Mouse (Mus musculus): ENCODE data around the gene Vrtn. TPM values are rescaled to one million over a fixed set of nuclear protein-coding genes. Genes with fewer than 3 reads are reported as not detected.

The Vrtn gene
- total and polyA plus RNA-seq, 2 experiments: not detected

DNA sequence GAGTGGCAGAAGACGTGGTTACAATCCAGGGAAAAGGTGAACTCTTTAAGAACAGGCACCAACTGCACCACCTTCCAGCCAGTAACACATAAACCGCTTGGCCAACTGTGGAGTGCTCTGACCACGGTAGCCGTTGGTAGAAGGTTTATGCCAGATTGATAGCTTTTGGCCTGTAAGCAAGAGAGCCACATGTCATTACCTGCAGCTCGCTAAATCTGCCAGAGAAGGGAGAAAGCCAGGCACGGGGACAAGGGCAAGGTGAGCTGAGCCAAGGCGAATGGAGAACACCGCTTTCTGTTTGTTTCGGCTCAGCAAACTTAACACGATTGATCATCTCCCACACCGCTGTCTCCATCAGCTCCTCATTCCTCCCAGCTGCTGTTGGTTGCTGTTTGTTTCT, 48.2 kb downstream of the Vrtn start:
- Histone ChIP-seq H3K36me3 (ENCODE audit: control insufficient read depth, insufficient read depth, low read length) (no peaks in the 10 kb centered on the region), H3K4me3 (ENCODE audit: insufficient read depth, low read depth, low read length) (no peak overlapping the region), H3K27ac (replicated peaks; ENCODE audit: insufficient read depth, low read depth, low read length) (no peak overlapping the region), H3K9ac (ENCODE audit: low read depth, low read length) (no peak overlapping the region), H3K79me2 (ENCODE audit: control insufficient read depth, insufficient read depth, low read length) (no peaks in the 10 kb centered on the region), H3K4me1 (ENCODE audit: control insufficient read depth, insufficient read depth, low read length) (no peaks in the 10 kb centered on the region), H3K27me3 (ENCODE audit: control insufficient read depth, insufficient read depth, low read length) (no peaks in the 10 kb centered on the region)
- DNase-seq (ENCODE audit: extremely low read depth, low read depth, low spot score): no peak
- WGBS: 68% methylated on average over 11 of the region's 11 CpGs
- TF ChIP-seq CTCF (IDR thresholded peaks at IDR 0.05; ENCODE audit: low read depth, low read length): no peak

DNA sequence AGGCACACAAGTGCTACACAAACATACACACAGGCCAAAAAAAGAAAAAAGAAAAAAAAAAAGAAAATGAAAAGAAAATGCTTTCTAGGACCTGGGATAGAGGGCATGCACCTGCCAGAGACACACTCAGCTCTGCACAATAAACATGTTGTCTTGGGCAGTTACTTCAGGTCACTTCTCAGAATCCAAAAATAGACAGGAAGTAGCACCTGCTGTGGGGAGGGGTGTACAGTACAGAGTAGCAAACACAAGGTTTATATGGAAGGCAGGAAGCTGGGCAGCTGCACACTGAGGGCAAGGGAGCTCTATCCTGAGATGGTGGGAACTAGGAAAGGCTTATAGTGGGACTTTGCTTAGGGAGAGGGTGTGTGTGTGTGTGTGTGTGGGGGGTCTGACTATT, 50.5 kb downstream of the Vrtn start:
- Histone ChIP-seq H3K4me1 (ENCODE audit: control insufficient read depth, insufficient read depth, low read length) (no peaks in the 10 kb centered on the region), H3K79me2 (ENCODE audit: control insufficient read depth, insufficient read depth, low read length) (no peaks in the 10 kb centered on the region), H3K9ac (ENCODE audit: low read depth, low read length) (no peak overlapping the region), H3K27me3 (ENCODE audit: control insufficient read depth, insufficient read depth, low read length) (no peaks in the 10 kb centered on the region), H3K4me3 (ENCODE audit: insufficient read depth, low read depth, low read length) (no peak overlapping the region), H3K27ac (replicated peaks; ENCODE audit: insufficient read depth, low read depth, low read length) (no peak overlapping the region), H3K36me3 (ENCODE audit: control insufficient read depth, insufficient read depth, low read length) (no peaks in the 10 kb centered on the region)
- no peak for DNase-seq (ENCODE audit: extremely low read depth, low read depth, low spot score)
- TF ChIP-seq CTCF (IDR thresholded peaks at IDR 0.05; ENCODE audit: low read depth, low read length): no peak
- TF ChIP-seq POLR2A (IDR thresholded peaks at IDR 0.05; ENCODE audit: extremely low read depth, insufficient read depth, low read length): no peak

GRCm38 (mm10) chr12:84692141-84692540, 51.3 kb downstream of the Vrtn start:
- H3K27me3 ChIP-seq (ENCODE audit: control insufficient read depth, insufficient read depth, low read length): peaks cover 1% of the 10 kb centered on the region; the same call in 1 of the 2 replicates
- no peaks in the 10 kb centered on the region for H3K36me3 ChIP-seq (ENCODE audit: control insufficient read depth, insufficient read depth, low read length)
- TF ChIP-seq POLR2A (IDR thresholded peaks at IDR 0.05; ENCODE audit: extremely low read depth, insufficient read depth, low read length): no peak
- no peak for TF ChIP-seq CTCF (IDR thresholded peaks at IDR 0.05; ENCODE audit: low read depth, low read length)
- H3K4me3 ChIP-seq (ENCODE audit: insufficient read depth, low read depth, low read length): no peak overlapping the region
- no peak overlapping the region for H3K9ac ChIP-seq (ENCODE audit: low read depth, low read length)
- 78% methylated on average over 6 of the region's 6 CpGs for WGBS
- H3K79me2 ChIP-seq (ENCODE audit: control insufficient read depth, insufficient read depth, low read length): no peaks in the 10 kb centered on the region
- DNase-seq (ENCODE audit: extremely low read depth, low read depth, low spot score): no peak
- H3K4me1 ChIP-seq (ENCODE audit: control insufficient read depth, insufficient read depth, low read length): no peaks in the 10 kb centered on the region
- no peak overlapping the region for H3K27ac ChIP-seq (replicated peaks; ENCODE audit: insufficient read depth, low read depth, low read length)

DNA sequence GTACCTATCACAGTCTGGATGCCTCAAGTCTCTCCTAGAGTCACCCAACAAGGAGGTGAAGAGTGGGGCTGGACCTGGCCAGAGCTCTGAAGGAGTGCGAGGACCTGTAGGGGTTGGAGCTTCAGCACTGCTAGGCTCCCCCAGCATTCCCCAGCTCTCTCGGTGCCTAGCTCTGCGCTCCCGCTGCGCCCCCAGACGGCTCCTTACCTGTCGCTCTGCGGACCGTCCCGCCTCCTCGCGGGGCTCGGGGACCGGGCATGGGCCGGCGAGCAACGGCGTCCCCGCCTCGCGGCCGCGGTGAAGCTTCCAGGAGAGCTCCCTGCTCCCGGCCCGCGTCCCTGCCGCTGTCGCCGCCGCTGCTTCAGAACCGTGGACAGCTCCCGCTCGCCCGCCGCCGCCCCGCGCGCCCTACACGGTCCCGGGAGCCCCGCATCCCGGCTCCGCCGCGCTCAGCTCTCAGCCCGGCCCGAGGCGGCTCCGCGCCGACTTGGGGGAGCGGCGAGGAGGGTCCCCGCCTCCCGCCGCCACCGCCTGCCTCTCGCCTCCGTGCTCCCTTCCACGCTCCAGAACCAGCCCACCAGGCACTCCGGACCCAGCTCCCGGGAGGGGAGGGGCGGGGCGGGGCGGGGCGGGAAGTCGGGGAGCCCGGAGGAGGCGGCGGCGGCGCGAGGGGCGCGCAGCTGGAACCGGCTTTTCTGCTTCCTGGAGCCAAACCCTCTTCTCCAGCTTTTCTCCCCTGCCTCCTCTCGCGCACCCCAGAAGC, 57.7 kb downstream of the Vrtn start, which contains the start of gene Syndig1l:
Gene Syndig1l, minus strand, starts transcription at position 513 of the 763 bp plus-strand sequence.
- H3K27me3 ChIP-seq (ENCODE audit: control insufficient read depth, insufficient read depth, low read length): peaks cover 17% of the 10 kb centered on the region
- H3K36me3 ChIP-seq (ENCODE audit: control insufficient read depth, insufficient read depth, low read length): no peaks in the 10 kb centered on the region
- H3K4me3 ChIP-seq (ENCODE audit: insufficient read depth, low read depth, low read length): peak within 1 kb of the TSS; percentile 23; the same call in 1 of the 2 replicates
- H3K27ac ChIP-seq (replicated peaks; ENCODE audit: insufficient read depth, low read depth, low read length): no peak within 1 kb of the TSS
- no peaks in the 10 kb centered on the region for H3K4me1 ChIP-seq (ENCODE audit: control insufficient read depth, insufficient read depth, low read length)
- DNase-seq (ENCODE audit: extremely low read depth, low read depth, low spot score): no peak
- no peaks in the 10 kb centered on the region for H3K79me2 ChIP-seq (ENCODE audit: control insufficient read depth, insufficient read depth, low read length)
- 1% methylated on average over 70 of the region's 79 CpGs for WGBS
- no peak for TF ChIP-seq POLR2A (IDR thresholded peaks at IDR 0.05; ENCODE audit: extremely low read depth, insufficient read depth, low read length)
- no peak for TF ChIP-seq CTCF (IDR thresholded peaks at IDR 0.05; ENCODE audit: low read depth, low read length)
- no peak within 1 kb of the TSS for H3K9ac ChIP-seq (ENCODE audit: low read depth, low read length)

Other genes starting within 250 kb of the Vrtn start
- 157 and 161 TPM in 2 replicates for gene Entpd5, start 232.0 kb upstream of the Vrtn start, total RNA-seq (2014; rRNA removed)
- 52.6 and 62.7 TPM in 2 replicates for gene Entpd5, start 232.0 kb upstream of the Vrtn start, polyA plus RNA-seq (2012; rRNA removed)
- gene Bbof1, start 231.9 kb upstream of the Vrtn start, total RNA-seq (2014; rRNA removed): 0.18 and 0.27 TPM in 2 replicates
- not detected in 2 replicates for gene Bbof1, start 231.9 kb upstream of the Vrtn start, polyA plus RNA-seq (2012; rRNA removed)
- gene Rnf113a2, start 223.8 kb upstream of the Vrtn start, total RNA-seq (2014; rRNA removed): 5.0 and 5.9 TPM in 2 replicates
- 2.8 TPM in 2 replicates for gene Rnf113a2, start 223.8 kb upstream of the Vrtn start, polyA plus RNA-seq (2012; rRNA removed)
- gene Aldh6a1, start 190.0 kb upstream of the Vrtn start, total RNA-seq (2014; rRNA removed): 370 and 371 TPM in 2 replicates
- gene Aldh6a1, start 190.0 kb upstream of the Vrtn start, polyA plus RNA-seq (2012; rRNA removed): 104 and 121 TPM in 2 replicates
- 6.7 and 8.7 TPM in 2 replicates for gene Lin52, start 189.6 kb upstream of the Vrtn start, total RNA-seq (2014; rRNA removed)
- 5.9 and 6.2 TPM in 2 replicates for gene Lin52, start 189.6 kb upstream of the Vrtn start, polyA plus RNA-seq (2012; rRNA removed)
- not detected in 2 replicates for gene Vsx2, start 71.3 kb upstream of the Vrtn start, total RNA-seq (2014; rRNA removed)
- not detected in 2 replicates for gene Vsx2, start 71.3 kb upstream of the Vrtn start, polyA plus RNA-seq (2012; rRNA removed)
- 5.8 and 6.5 TPM in 2 replicates for gene Abcd4, start 23.6 kb upstream of the Vrtn start, total RNA-seq (2014; rRNA removed)
- gene Abcd4, start 23.6 kb upstream of the Vrtn start, polyA plus RNA-seq (2012; rRNA removed): 12.5 and 14.2 TPM in 2 replicates
- not detected in 2 replicates for gene Syndig1l, start 57.8 kb downstream of the Vrtn start, total RNA-seq (2014; rRNA removed)
- gene Syndig1l, start 57.8 kb downstream of the Vrtn start, polyA plus RNA-seq (2012; rRNA removed): not detected in 2 replicates
- gene Npc2, start 132.1 kb downstream of the Vrtn start, total RNA-seq (2014; rRNA removed): 40.2 and 53.6 TPM in 2 replicates
- 83.2 and 85.8 TPM in 2 replicates for gene Npc2, start 132.1 kb downstream of the Vrtn start, polyA plus RNA-seq (2012; rRNA removed)
- 41.4 and 44.0 TPM in 2 replicates for gene Isca2, start 132.2 kb downstream of the Vrtn start, total RNA-seq (2014; rRNA removed)
- gene Isca2, start 132.2 kb downstream of the Vrtn start, polyA plus RNA-seq (2012; rRNA removed): 48.2 and 54.3 TPM in 2 replicates
- 0.65 and 1.0 TPM in 2 replicates for gene Ltbp2, start 235.5 kb downstream of the Vrtn start, total RNA-seq (2014; rRNA removed)
- 0.77 and 1.7 TPM in 2 replicates for gene Ltbp2, start 235.5 kb downstream of the Vrtn start, polyA plus RNA-seq (2012; rRNA removed)

Measured in liver, adult 2 months (tissue).